Mouse (Mus musculus) small intestine, adult 2 months (tissue): ENCODE measurements around the gene Aqp11.

Experiments
- CTCF ChIP-seq: fragments of 200-500 bp; IDR thresholded peaks from 2 replicates; pipeline ENCODE4 v1.5.1; 2012; ENCODE audit warnings: low read depth, mild to moderate bottlenecking, control low read depth, inconsistent platforms, low read length, moderate library complexity, mixed read lengths; ENCODE audit not compliant: insufficient replicate concordance, insufficient read length; ENCODE audit errors: extremely low read depth
- POLR2A ChIP-seq: fragments of 200-500 bp; IDR thresholded peaks from 2 replicates; pipeline ENCODE4 v1.6.1; 2012; ENCODE audit warnings: low read depth, mild to moderate bottlenecking, control low read depth, inconsistent platforms, low read length, moderate library complexity

DNA sequence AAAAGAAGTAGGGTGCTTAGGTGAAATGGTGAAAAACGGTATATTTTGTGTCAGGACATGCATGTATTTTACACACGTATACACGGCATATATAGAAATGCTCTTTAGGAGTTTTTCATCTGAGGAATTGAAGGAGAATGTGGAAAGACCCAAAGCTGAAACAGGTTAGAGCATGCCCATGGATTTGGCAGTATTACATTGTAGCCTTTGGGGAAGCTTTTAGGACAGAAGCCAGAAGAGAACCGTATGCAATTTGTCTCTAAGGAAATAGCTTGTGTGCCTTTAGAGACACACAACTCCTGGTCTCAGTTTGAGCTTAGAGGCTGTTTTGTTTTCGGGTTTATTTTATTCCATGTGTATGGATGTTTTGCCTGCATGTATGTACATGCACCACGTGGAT is 37.0 kb downstream of the Aqp11 start:
- TF ChIP-seq CTCF (no peak), POLR2A (no peak)
